Mouse (Mus musculus) small intestine, adult 2 months (tissue): ENCODE data around the gene 9930022D16Rik. TPM values are rescaled to one million over a fixed set of nuclear protein-coding genes. Genes with fewer than 3 reads are reported as not detected.
A peak's percentile ranks its signal among the peaks of the same experiment; 100 is the strongest.

Experiments used
- H3K27ac ChIP-seq: fragments of 200-500 bp; 2 replicates; pipeline ENCODE4 v1.5.1; 2012; ENCODE audit warnings: low read depth, low read length, control low read depth, inconsistent platforms; ENCODE audit not compliant: insufficient read depth
- H3K27me3 ChIP-seq: fragments of 200-500 bp; 2 replicates; pipeline ENCODE4 v1.6.1; 2012; ENCODE audit warnings: mild to moderate bottlenecking, moderate library complexity, low read length, inconsistent platforms; ENCODE audit not compliant: control insufficient read depth, insufficient read depth
- H3K36me3 ChIP-seq: fragments of 200-500 bp; 2 replicates; pipeline ENCODE4 v1.6.1; 2012; ENCODE audit warnings: mild to moderate bottlenecking, low read length, control low read depth, inconsistent platforms; ENCODE audit not compliant: control insufficient read depth, insufficient read depth
- H3K4me1 ChIP-seq: fragments of 200-500 bp; 2 replicates; pipeline ENCODE4 v1.6.1; 2012; ENCODE audit warnings: low read length, inconsistent platforms, mixed read lengths; ENCODE audit not compliant: control insufficient read depth, insufficient read depth, insufficient read length
- H3K4me3 ChIP-seq: fragments of 200-500 bp; 2 replicates; pipeline ENCODE4 v1.5.1; 2012; ENCODE audit warnings: low read depth, mild to moderate bottlenecking, control low read depth, inconsistent platforms, low read length, moderate library complexity
- CTCF ChIP-seq: fragments of 200-500 bp; IDR thresholded peaks from 2 replicates; pipeline ENCODE4 v1.5.1; 2012; ENCODE audit warnings: low read depth, mild to moderate bottlenecking, control low read depth, inconsistent platforms, low read length, moderate library complexity, mixed read lengths; ENCODE audit not compliant: insufficient replicate concordance, insufficient read length; ENCODE audit errors: extremely low read depth
- POLR2A ChIP-seq: fragments of 200-500 bp; IDR thresholded peaks from 2 replicates; pipeline ENCODE4 v1.6.1; 2012; ENCODE audit warnings: low read depth, mild to moderate bottlenecking, control low read depth, inconsistent platforms, low read length, moderate library complexity
- WGBS: fragments of 180-500 bp; shearing (Covaris S2); methylation state at CpG from one replicate; pipeline ENCODE4 v1.1.7; 2018; 5-methylcytosine and 5-hydroxymethylcytosine counted together
- polyA plus RNA-seq: library from polyadenylated mRNA; depleted of rRNA; stranded (reverse); fragments of >200 nt; gene quantifications from 2 replicates; pipeline ENCODE4 v1.2.3, GENCODE M21; 2012

The 9930022D16Rik gene
- polyA plus RNA-seq, 1 experiment, result not detected

GRCm38 (mm10) chr11:109426272-109426586 is 12.5 kb downstream of the 9930022D16Rik start:
- TF ChIP-seq POLR2A (no peak), CTCF (no peak)
- Histone ChIP-seq H3K27me3 (no peaks in the 10 kb centered on the region), H3K27ac (peak overlapping the region; percentile 53), H3K36me3 (peaks cover 7% of the 10 kb centered on the region), H3K4me3 (peak overlapping the region; percentile 68), H3K4me1 (peaks cover 3% of the 10 kb centered on the region; the same call in 1 of the 2 replicates)
- under 1% methylated on average over 11 of the region's 11 CpGs for WGBS

- Histone ChIP-seq H3K27me3 (no peaks in the 10 kb centered on the region), H3K4me3 (no peak overlapping the region), H3K27ac (no peak overlapping the region), H3K4me1 (peaks cover 6% of the 10 kb centered on the region; the same call in 1 of the 2 replicates), H3K36me3 (peaks cover 7% of the 10 kb centered on the region)
- 95% methylated on average over 5 of the region's 5 CpGs for WGBS
- TF ChIP-seq POLR2A (no peak), CTCF (no peak)
Measured at GRCm38 (mm10) chr11:109427353-109427752, 13.6 kb downstream of the 9930022D16Rik start.

- H3K36me3 ChIP-seq, result peaks cover 20% of the 10 kb centered on the region
- no peaks in the 10 kb centered on the region for H3K27me3 ChIP-seq
- H3K27ac ChIP-seq, result no peak overlapping the region
- H3K4me3 ChIP-seq, result no peak overlapping the region
- TF ChIP-seq POLR2A (no peak), CTCF (no peak)
- H3K4me1 ChIP-seq, result peaks cover 5% of the 10 kb centered on the region; the same call in 1 of the 2 replicates
- 86% methylated on average over 16 of the region's 16 CpGs for WGBS
Measured at GRCm38 (mm10) chr11:109434233-109434798, 20.6 kb downstream of the 9930022D16Rik start.

GRCm38 (mm10) chr11:109436889-109437288 is 23.2 kb downstream of the 9930022D16Rik start:
- Histone ChIP-seq H3K27me3 (no peaks in the 10 kb centered on the region), H3K4me1 (peaks cover 2% of the 10 kb centered on the region; the same call in 1 of the 2 replicates), H3K4me3 (no peak overlapping the region), H3K27ac (no peak overlapping the region), H3K36me3 (peaks cover 13% of the 10 kb centered on the region)
- TF ChIP-seq POLR2A (no peak), CTCF (no peak)
- WGBS, result 82% methylated on average over 8 of the region's 8 CpGs

GRCm38 (mm10) chr11:109439209-109439608 is 25.5 kb downstream of the 9930022D16Rik start:
- no peak for TF ChIP-seq CTCF
- TF ChIP-seq POLR2A, result no peak
- Histone ChIP-seq H3K4me3 (no peak overlapping the region), H3K36me3 (peaks cover 10% of the 10 kb centered on the region), H3K27ac (no peak overlapping the region), H3K27me3 (no peaks in the 10 kb centered on the region), H3K4me1 (no peaks in the 10 kb centered on the region; the same call in 1 of the 2 replicates)
- 27% methylated on average over 5 of the region's 5 CpGs for WGBS

- peaks cover 6% of the 10 kb centered on the region for H3K36me3 ChIP-seq
- H3K27ac ChIP-seq, result peak overlapping the region; percentile 50; the same call in 1 of the 2 replicates
- no peak for TF ChIP-seq POLR2A
- TF ChIP-seq CTCF, result no peak
- WGBS, result under 1% methylated on average over 32 of the region's 32 CpGs
- H3K4me1 ChIP-seq, result no peaks in the 10 kb centered on the region; the same call in 1 of the 2 replicates
- peak overlapping the region; percentile 81 for H3K4me3 ChIP-seq
- no peaks in the 10 kb centered on the region for H3K27me3 ChIP-seq
Measured at GRCm38 (mm10) chr11:109439829-109440340, 26.2 kb downstream of the 9930022D16Rik start.

- no peaks in the 10 kb centered on the region; the same call in 1 of the 2 replicates for H3K4me1 ChIP-seq
- WGBS, result 48% methylated on average over 4 of the region's 4 CpGs
- H3K36me3 ChIP-seq, result peaks cover 2% of the 10 kb centered on the region; the same call in 1 of the 2 replicates
- H3K27ac ChIP-seq, result no peak overlapping the region
- TF ChIP-seq POLR2A, result no peak
- TF ChIP-seq CTCF, result no peak
- no peaks in the 10 kb centered on the region for H3K27me3 ChIP-seq
- no peak overlapping the region for H3K4me3 ChIP-seq
Measured at GRCm38 (mm10) chr11:109440641-109441040, 26.9 kb downstream of the 9930022D16Rik start.

- peaks cover 1% of the 10 kb centered on the region; the same call in 1 of the 2 replicates for H3K36me3 ChIP-seq
- H3K27ac ChIP-seq, result no peak overlapping the region
- H3K4me3 ChIP-seq, result no peak overlapping the region
- TF ChIP-seq POLR2A, result no peak
- peak; percentile 69; the same call in 1 of the 2 replicates for TF ChIP-seq CTCF
- H3K4me1 ChIP-seq, result no peaks in the 10 kb centered on the region; the same call in 1 of the 2 replicates
- H3K27me3 ChIP-seq, result no peaks in the 10 kb centered on the region
- WGBS, result 71% methylated on average over 3 of the region's 3 CpGs
Measured at GRCm38 (mm10) chr11:109441119-109441518, 27.4 kb downstream of the 9930022D16Rik start.
